Mouse (Mus musculus): ENCODE measurements around the gene Cabin1.

Cabin1 gene

DNA sequence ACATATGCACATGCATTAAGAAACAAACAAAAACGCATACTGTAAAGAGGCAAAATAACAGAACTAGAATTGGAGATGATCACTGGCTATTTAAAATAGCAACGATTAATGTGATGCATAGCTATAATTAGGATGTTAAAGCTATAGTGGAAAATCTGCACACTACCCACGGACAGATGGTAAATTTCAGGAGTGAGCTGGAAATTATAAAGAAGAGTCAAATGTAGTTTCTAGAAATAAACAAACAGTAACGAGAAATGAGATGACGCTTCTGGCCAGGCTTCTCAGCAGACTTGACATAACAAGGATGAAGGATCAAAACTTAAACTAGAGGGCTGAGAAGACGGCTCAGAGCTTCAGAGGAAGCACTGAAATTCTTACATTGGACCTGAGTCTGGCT, 62.9 kb downstream of the Cabin1 start:
- no peak for DNase-seq (ENCODE audit: low spot score)

GRCm38 (mm10) chr10:75697693-75698092, 66.4 kb downstream of the Cabin1 start:
- DNase-seq (ENCODE audit: low spot score) = no peak

GRCm38 (mm10) chr10:75696597-75697355, 67.4 kb downstream of the Cabin1 start:
- DNase-seq (ENCODE audit: low spot score) = peak; percentile 94

DNA sequence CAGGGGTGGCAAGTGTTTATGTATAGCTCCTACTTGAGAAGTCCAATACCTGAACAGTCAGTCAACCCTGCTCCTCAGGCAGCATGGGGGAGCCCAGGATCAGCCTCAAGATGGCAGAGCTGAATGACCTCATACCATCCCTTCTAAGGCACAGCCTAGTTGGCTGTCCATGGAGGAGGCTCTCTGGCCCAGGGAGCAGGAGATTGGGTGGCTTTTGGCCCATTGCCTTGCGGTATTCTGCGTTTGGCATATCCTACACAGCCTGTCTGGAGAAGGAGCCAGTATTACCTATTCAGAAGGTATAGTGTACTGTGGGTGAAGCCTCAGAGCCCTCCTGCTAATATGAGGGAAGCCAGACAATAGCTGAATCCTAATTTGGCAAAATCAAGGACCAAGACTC, 68.6 kb downstream of the Cabin1 start:
- DNase-seq (ENCODE audit: low spot score) = no peak

DNA sequence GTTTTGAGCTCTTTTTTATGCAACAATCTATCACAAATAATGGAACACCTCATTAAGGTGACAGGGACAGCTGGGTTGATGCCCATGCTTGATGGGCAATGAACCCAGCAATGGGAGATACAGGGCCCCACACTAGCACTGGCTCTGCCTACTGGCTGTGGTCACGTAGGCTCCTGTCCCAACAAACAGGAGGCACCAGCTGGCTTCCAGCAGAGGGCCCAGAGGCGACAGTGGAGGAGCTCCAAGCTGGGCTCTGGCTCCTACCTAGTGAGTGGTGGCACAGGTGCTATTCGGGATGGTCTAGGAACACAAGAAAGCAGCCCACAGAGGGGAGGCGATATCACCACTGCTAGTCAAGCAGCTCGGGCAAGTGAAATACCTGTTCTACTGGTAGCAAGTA, 69.1 kb downstream of the Cabin1 start:
- no peak for DNase-seq (ENCODE audit: low spot score)

DNA sequence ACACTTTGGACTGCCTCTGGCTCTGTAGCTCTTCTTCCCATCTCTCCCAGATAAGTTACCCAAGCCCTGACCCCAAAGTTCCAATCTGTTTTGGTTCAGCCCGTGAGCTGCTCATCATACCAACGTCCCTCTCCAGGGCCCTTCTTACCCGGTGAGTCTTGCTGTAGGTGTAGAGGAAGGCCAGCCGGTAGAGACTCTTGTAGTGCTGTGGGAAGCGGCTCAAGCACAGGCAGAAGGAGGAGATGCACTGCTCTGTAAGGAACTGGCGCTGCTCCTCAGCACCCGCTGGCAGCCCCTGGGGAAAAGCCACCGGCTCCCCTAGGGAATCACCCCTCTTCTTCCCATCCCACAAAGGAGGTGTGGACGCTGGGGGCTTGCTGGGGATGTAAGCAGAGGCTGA, 69.6 kb downstream of the Cabin1 start:
- DNase-seq (ENCODE audit: low spot score) = no peak

GRCm38 (mm10) chr10:75693451-75694233, 70.5 kb downstream of the Cabin1 start:
- DNase-seq (ENCODE audit: low spot score) = no peak

GRCm38 (mm10) chr10:75688598-75688997, 75.5 kb downstream of the Cabin1 start:
- no peak for DNase-seq (ENCODE audit: low spot score)

DNA sequence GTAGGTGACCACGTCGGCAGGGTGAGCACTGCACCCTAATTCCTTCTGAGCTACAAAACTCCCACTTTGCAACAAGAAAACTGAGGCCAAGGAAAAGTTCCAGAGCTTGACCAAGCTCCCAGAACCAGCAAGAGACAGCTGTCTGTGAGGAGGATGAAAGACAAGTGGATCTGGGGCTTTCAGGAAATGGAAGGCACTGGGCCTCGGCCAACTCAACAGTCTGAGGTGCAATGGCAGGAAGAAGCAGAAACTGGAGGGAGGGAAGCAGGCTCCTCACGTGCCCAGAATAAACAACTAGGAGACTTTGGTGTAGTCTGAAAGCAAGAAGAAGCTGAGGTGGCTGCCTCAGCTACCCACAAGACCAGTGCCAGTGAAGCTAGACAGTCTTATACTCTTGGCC, 77.4 kb downstream of the Cabin1 start:
- DNase-seq (ENCODE audit: low spot score) = no peak

GRCm38 (mm10) chr10:75684035-75685004, 79.8 kb downstream of the Cabin1 start:
- no peak for DNase-seq (ENCODE audit: low spot score)

DNA sequence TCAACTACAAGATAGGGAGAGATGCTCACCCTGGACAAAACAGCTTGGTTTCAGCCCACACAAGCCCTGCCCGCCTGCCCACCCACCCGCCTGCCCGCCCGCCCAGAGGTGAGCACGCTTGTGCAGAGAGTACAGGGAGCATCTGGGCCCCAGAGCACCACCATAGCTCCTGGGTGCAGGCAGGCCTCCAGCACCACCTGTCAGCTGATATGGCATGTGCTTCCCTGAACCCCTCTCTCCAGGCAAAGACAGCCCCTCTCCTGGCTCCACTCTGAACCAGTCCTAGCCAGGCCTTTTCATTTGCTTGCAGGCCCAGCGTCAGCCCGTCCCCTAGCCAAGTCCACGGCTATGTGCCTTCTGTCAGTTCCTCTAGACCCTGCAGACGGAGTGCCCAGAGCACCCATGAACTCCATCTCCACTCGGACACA, 83.6 kb downstream of the Cabin1 start:
- DNase-seq (ENCODE audit: low spot score) = no peak

- no peak for DNase-seq (ENCODE audit: low spot score)
Measured at GRCm38 (mm10) chr10:75679204-75679603, 84.9 kb downstream of the Cabin1 start.

GRCm38 (mm10) chr10:75677989-75678388, 86.2 kb downstream of the Cabin1 start:
- DNase-seq (ENCODE audit: low spot score) = no peak

- no peak for DNase-seq (ENCODE audit: low spot score)
Measured at GRCm38 (mm10) chr10:75677571-75677970, 86.6 kb downstream of the Cabin1 start.

GRCm38 (mm10) chr10:75676819-75677565, 87.1 kb downstream of the Cabin1 start:
- DNase-seq (ENCODE audit: low spot score) = no peak

- DNase-seq (ENCODE audit: low spot score) = no peak
Measured at GRCm38 (mm10) chr10:75676286-75676685, 87.9 kb downstream of the Cabin1 start.

DNA sequence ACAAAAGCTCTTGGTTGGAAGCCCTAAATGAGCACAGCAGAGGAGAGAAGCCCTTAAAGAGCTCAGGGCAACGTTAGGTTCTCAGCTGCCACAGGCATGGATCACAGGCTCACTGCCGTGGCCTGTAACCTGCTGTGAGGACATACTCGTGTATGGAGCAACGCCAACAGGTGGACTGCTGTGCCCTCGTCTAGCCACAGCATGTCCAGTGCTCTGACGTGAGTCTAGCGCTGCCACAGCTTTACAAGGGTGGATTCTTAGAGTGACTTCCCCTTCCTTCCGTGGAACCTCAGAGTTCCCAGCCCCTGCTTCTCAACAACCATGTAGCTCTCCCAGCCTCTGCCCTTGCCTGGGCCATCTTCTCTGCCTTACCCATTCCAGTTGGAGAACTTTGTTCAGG, 88.5 kb downstream of the Cabin1 start:
- DNase-seq (ENCODE audit: low spot score) = no peak

GRCm38 (mm10) chr10:75669936-75670335, 94.2 kb downstream of the Cabin1 start:
- DNase-seq (ENCODE audit: low spot score) = no peak

DNA sequence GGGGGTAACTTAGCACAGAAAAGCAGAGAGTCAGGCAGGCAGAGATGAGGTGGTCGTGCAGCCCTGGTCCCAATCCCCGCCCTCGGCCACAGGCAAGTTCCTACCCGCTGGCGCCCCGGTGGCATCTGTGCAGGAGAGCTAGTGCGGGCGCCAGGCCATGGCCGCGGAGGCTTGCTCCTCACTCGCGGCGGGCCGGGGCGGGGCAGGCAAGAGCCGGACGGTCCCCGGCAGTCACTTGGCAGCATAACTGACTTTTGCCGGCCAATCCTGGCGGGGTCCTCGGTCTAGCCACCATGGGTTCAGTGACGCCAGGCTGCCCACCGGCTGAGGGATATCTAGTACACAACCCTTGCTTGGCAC, 96.2 kb downstream of the Cabin1 start:
- peak; percentile 30 for DNase-seq (ENCODE audit: low spot score)

DNA sequence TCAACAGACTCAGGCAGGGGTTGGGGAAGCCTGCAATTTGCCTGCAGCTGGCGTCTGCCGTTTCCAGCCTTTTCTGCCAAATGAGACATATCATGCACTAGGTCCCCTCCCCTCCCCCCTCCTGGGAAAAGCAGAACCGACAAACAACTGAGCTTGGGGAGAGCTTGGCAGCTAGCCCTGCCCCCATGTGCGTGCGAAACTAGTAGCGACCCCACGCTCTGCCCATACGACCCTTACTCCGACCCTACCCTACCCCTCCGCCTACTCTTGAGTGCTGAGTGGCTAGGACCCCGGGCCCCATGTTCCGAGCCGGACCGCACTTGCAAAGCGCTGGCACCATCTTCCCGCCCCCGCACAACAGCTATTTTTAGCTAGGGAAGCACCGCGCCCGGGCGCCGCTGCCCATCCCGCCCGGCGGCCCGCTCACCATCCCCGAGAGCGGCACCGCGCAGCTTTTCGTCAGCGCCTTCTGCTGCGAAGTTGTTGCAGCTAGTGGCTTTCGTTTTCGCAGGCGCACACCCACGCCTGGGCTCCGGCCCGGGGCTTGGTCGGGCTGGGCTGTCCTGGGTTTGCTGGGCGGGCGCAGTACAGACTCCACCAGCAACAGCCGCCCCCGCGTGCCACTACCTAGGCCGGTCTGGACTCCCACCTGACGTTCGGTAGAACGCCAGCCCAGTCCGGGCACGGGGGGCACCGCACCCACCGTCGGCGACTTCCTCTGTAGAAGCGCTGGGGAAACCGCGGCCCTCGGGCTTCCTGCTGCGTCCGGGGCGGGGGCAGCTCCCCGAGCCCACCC, 96.8 kb downstream of the Cabin1 start:
- DNase-seq (ENCODE audit: low spot score) = peak; percentile 30

Data from c-Kit-positive CD71-positive TER-119-positive erythroid progenitor cells, embryonic 14.5 days (primary cell).